Mouse (Mus musculus) embryonic facial prominence, embryonic 15.5 days (tissue): ENCODE measurements around the gene Spg7. TPM values are rescaled to one million over a fixed set of nuclear protein-coding genes. Genes with fewer than 3 reads are reported as not detected.
"Not testable (repeated sequence)": the region's sequence is repeated elsewhere in the genome, so short reads cannot be mapped to it uniquely, and the experiment has no call there.

Source experiments
- ATAC-seq: fragments of 200-750 bp; cut with Nextera tagmentation; 2 replicates; pipeline ENCODE4 v1.8.0; 2017; ENCODE audit warnings: low read depth, moderate TSS enrichment; ENCODE audit not compliant: insufficient number of reproducible peaks, low FRiP score, low TSS enrichment
- H3K27ac ChIP-seq: fragments of 300-500 bp; sonication (generic); replicated peaks from 2 replicates; pipeline ENCODE4 v1.5.1; 2015; ENCODE audit warnings: mild to moderate bottlenecking, inconsistent platforms
- H3K27me3 ChIP-seq: fragments of 300-500 bp; sonication (generic); 2 replicates; pipeline ENCODE4 v1.6.1; 2015; ENCODE audit warnings: inconsistent platforms
- H3K36me3 ChIP-seq: fragments of 300-500 bp; sonication (generic); 2 replicates; pipeline ENCODE4 v1.6.1; 2015; ENCODE audit warnings: mild to moderate bottlenecking, inconsistent platforms
- H3K4me1 ChIP-seq: fragments of 300-500 bp; sonication (generic); 2 replicates; pipeline ENCODE4 v1.6.1; 2015; ENCODE audit warnings: inconsistent platforms
- H3K4me2 ChIP-seq: fragments of 300-500 bp; sonication (generic); replicated peaks from 2 replicates; pipeline ENCODE4 v1.6.1; 2015; ENCODE audit warnings: mild to moderate bottlenecking, inconsistent platforms
- H3K4me3 ChIP-seq: fragments of 300-500 bp; sonication (generic); replicated peaks from 2 replicates; pipeline ENCODE4 v1.5.1; 2015; ENCODE audit warnings: mild to moderate bottlenecking, inconsistent platforms
- H3K9ac ChIP-seq: fragments of 300-500 bp; sonication (generic); 2 replicates; pipeline ENCODE4 v1.6.1; 2015; ENCODE audit warnings: inconsistent platforms
- H3K9me3 ChIP-seq: fragments of 300-500 bp; sonication (generic); replicated peaks from 2 replicates; pipeline ENCODE4 v1.6.1; 2016; ENCODE audit warnings: inconsistent platforms
- WGBS: fragments of 180-500 bp; shearing (Covaris S2); methylation state at CpG from one replicate; pipeline ENCODE4 v1.1.7; 2015; 5-methylcytosine and 5-hydroxymethylcytosine counted together
- polyA plus RNA-seq: library from polyadenylated mRNA; unstranded; fragments of >200 nt; fragmentation: Nextera tagmentation; extraction: Ambion mirVana; gene quantifications from 2 replicates; pipeline ENCODE4 v1.2.1, GENCODE M21; 2015

The Spg7 gene
- polyA plus RNA-seq, 1 experiment from 2014 or later: 41.5 TPM

DNA sequence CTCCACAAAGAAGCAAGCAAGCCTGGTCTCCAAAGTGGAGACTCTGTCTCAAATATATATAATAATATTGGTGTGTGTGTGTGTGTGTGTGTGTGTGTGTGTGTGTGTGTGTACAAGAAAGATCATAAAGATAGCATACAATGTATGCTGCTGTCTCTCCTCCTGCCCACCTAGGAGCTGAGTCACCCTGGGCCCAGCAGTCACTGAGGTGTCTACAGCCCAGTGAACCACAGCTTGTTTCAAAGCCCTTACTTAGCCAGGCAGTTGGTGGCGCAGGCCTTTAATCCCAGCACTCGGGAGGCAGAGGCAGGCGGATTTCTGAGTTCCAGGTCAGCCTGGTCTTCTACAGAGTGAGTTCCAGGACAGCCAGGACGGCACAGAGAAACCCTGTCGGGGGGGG is 32.7 kb upstream of the Spg7 start:
- not testable (repeated sequence) for H3K27ac ChIP-seq, H3K27me3 ChIP-seq, H3K36me3 ChIP-seq, ATAC-seq, H3K9ac ChIP-seq, H3K9me3 ChIP-seq, H3K4me2 ChIP-seq, H3K4me3 ChIP-seq
- peaks cover 20% of the 10 kb centered on the region; the same call in 1 of the 2 replicates for H3K4me1 ChIP-seq
- 72% methylated on average over 5 of the region's 5 CpGs for WGBS

DNA sequence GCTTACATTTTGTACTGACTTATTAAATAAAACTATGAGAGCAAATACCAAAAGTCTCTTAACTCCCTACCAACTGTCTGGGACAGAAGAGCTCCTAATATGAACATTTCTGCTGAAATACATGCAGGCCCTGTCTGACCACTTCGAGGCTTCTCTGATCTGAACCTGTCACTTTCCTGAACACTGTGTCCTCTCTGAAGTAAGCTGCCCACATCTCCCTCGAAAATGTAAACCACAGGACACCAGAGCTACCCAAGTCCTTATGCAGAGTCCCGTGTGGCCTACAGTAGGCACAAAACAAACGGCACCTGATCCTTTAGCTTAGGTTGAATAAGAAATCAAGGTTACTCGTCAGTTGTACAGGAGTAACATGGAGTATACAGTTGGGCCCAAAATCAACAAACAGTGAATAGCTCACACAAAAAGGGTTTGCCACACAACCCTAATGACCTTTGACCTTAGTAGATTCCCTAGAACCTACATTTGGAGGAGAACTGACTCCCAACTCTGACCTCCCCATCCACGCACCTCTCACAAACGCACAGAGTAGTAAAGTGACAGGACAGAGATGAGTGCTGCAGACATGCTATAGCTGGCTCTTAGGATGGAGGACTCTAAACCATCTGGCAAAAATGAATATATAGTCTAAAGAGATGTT is 31.3 kb upstream of the Spg7 start:
- H3K27me3 ChIP-seq: no peaks in the 10 kb centered on the region
- no peak overlapping the region for H3K27ac ChIP-seq
- WGBS: 75% methylated on average over 7 of the region's 7 CpGs
- no peak overlapping the region for H3K4me2 ChIP-seq
- H3K9ac ChIP-seq: no peak overlapping the region
- no peaks in the 10 kb centered on the region for H3K9me3 ChIP-seq
- no peak overlapping the region for H3K4me3 ChIP-seq
- peaks cover 19% of the 10 kb centered on the region; the same call in 1 of the 2 replicates for H3K4me1 ChIP-seq
- no peaks in the 10 kb centered on the region for H3K36me3 ChIP-seq
- ATAC-seq: no peak

DNA sequence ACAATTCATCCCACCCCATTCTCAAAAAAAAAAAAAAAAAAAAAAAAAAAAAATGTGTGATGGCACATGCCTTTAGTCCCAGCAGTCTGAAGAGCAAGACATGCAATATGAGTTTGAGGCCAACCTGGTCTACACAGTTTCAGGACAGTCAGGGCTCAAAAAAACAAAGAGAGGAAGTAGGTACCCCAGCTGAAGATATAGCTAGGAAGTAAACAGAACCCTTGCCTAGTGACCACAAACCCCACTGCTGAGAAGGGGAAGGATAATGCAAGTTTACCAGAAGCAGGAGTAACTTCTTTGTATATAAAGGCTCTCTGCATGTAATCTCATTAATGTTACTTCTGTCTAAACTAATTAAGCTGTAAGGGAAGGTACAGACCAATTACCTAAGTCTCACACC is 30.0 kb upstream of the Spg7 start:
- peaks cover 29% of the 10 kb centered on the region for H3K4me1 ChIP-seq
- H3K27me3 ChIP-seq: no peaks in the 10 kb centered on the region
- H3K27ac ChIP-seq: no peak overlapping the region
- no peaks in the 10 kb centered on the region for H3K36me3 ChIP-seq
- ATAC-seq: no peak
- no peak overlapping the region for H3K9ac ChIP-seq
- no peak overlapping the region for H3K4me3 ChIP-seq
- H3K9me3 ChIP-seq: no peaks in the 10 kb centered on the region
- no peak overlapping the region for H3K4me2 ChIP-seq

DNA sequence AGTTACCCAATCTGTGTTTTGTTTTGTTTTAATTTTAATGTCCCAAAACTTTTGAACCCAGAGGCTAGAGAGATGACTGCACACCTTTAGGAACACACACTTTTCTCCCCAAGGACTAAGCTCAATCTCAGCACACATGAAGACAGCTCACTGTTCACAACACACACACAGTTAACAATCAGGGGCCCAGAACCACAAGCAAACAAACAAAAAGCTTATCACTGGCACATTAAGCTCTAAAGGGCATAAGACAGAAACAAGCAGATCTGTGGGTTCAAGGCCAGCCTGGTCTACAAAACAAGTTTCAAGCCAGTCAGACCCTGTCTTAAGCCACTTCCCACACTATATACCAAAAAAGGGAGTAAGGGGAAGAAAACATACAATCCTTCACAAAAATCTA is 29.3 kb upstream of the Spg7 start:
- no peaks in the 10 kb centered on the region for H3K36me3 ChIP-seq
- no peak overlapping the region for H3K9ac ChIP-seq
- H3K4me1 ChIP-seq: peaks cover 29% of the 10 kb centered on the region
- no peak for ATAC-seq
- no peak overlapping the region for H3K4me3 ChIP-seq
- H3K27me3 ChIP-seq: no peaks in the 10 kb centered on the region
- no peak overlapping the region for H3K4me2 ChIP-seq
- 0 out of 2 replicates have a peak overlapping the region, but pooled peaks have one; percentile 7 for H3K27ac ChIP-seq
- no peaks in the 10 kb centered on the region for H3K9me3 ChIP-seq

DNA sequence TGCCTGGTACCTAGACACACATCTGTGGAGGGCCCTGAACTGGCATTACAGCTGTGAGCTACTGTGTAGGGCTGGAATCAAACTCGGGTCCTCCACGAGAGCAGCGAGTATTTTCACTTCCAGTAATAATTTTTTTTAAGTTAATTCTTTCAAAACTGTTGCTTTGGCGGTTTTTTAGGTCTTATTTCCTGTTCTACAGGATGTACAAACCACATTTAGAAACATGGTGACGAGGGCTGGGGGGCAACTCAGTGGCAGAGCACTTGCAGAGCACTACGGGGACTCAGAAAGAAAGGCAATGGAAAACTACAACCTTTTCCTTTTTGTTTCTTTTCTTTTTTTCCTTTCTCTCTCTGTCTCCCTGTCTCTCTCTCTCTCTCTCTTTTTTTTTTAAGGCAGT is 28.6 kb upstream of the Spg7 start:
- H3K4me2 ChIP-seq: no peak overlapping the region
- 63% methylated on average over 6 of the region's 6 CpGs for WGBS
- ATAC-seq: no peak
- no peaks in the 10 kb centered on the region for H3K9me3 ChIP-seq
- H3K4me1 ChIP-seq: peaks cover 31% of the 10 kb centered on the region
- no peak overlapping the region for H3K4me3 ChIP-seq
- H3K27ac ChIP-seq: no peak overlapping the region
- H3K36me3 ChIP-seq: no peaks in the 10 kb centered on the region
- H3K9ac ChIP-seq: no peak overlapping the region
- no peaks in the 10 kb centered on the region for H3K27me3 ChIP-seq

DNA sequence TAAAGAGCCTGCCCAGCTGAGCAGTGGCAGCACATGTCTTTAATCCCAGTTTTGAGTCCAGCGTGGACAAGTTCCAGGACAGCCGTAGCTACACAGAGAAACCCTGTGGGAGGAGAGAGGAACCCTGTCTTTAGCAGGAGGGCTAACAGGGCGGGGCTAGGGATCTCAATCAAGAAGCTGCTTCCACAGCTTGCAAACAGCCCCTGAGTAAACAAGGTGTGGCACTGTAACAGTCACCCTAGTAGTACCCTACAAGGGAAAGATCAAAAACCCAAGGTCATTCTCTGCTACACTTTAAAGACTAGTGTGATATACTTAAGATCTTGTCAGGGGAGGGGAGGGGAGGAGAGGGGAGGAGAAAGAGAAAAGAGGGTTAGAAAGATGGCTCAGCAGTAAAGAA is 25.8 kb upstream of the Spg7 start:
- Histone ChIP-seq H3K4me3 (no peak overlapping the region), H3K9ac (no peak overlapping the region), H3K27ac (no peak overlapping the region), H3K9me3 (no peaks in the 10 kb centered on the region), H3K4me1 (peaks cover 50% of the 10 kb centered on the region), H3K27me3 (no peaks in the 10 kb centered on the region), H3K4me2 (no peak overlapping the region), H3K36me3 (no peaks in the 10 kb centered on the region)
- ATAC-seq: no peak
- 36% methylated on average over 3 of the region's 3 CpGs for WGBS

DNA sequence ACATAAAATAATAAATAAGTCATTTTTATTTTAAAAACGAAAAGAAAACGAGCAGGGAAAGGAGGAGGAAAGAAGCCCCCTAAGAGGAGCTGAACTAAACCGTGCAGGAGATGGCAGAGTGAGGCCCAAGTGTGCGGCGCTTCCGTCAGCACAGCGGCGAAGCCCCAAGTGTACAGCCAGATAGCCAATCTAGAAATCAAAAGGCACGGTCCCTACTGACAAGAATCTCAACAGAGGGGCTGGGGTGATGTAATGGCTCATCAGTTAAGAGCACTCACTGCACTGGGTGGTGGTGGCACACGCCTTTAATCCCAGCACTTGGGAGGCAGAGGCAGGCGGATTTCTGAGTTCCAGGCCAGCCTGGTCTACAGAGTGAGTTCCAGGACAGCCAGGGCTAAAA is 25.3 kb upstream of the Spg7 start:
- no peaks in the 10 kb centered on the region for H3K9me3 ChIP-seq
- H3K4me3 ChIP-seq: no peak overlapping the region
- no peak overlapping the region for H3K27ac ChIP-seq
- H3K27me3 ChIP-seq: no peaks in the 10 kb centered on the region
- H3K36me3 ChIP-seq: no peaks in the 10 kb centered on the region
- no peak overlapping the region for H3K9ac ChIP-seq
- H3K4me2 ChIP-seq: no peak overlapping the region
- ATAC-seq: no peak
- H3K4me1 ChIP-seq: peaks cover 50% of the 10 kb centered on the region
- WGBS: 85% methylated on average over 11 of the region's 11 CpGs

DNA sequence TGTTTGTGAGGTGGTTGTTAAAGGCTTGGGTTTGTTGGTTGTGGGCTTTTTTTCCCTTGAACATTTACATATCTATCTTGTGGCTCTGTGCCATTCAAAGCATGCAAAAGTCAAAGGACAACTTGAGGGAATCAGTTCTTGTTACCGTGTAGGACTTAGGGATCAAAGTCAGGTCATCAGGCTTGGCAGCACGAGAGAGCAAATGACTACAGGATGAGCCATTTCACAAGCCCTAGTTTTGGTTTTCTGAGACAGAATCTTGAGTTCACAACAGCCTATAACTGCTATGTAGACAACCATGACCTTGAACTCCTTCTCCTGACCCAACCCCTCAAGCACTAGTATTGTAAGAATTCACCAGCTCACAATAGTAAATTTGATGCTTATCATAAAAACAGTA is 24.4 kb upstream of the Spg7 start:
- H3K27ac ChIP-seq: no peak overlapping the region
- WGBS: 65% methylated on average over 2 of the region's 2 CpGs
- H3K27me3 ChIP-seq: no peaks in the 10 kb centered on the region
- H3K9me3 ChIP-seq: no peaks in the 10 kb centered on the region
- peaks cover 53% of the 10 kb centered on the region for H3K4me1 ChIP-seq
- ATAC-seq: no peak
- no peak overlapping the region for H3K9ac ChIP-seq
- H3K4me2 ChIP-seq: no peak overlapping the region
- H3K36me3 ChIP-seq: no peaks in the 10 kb centered on the region
- H3K4me3 ChIP-seq: no peak overlapping the region

DNA sequence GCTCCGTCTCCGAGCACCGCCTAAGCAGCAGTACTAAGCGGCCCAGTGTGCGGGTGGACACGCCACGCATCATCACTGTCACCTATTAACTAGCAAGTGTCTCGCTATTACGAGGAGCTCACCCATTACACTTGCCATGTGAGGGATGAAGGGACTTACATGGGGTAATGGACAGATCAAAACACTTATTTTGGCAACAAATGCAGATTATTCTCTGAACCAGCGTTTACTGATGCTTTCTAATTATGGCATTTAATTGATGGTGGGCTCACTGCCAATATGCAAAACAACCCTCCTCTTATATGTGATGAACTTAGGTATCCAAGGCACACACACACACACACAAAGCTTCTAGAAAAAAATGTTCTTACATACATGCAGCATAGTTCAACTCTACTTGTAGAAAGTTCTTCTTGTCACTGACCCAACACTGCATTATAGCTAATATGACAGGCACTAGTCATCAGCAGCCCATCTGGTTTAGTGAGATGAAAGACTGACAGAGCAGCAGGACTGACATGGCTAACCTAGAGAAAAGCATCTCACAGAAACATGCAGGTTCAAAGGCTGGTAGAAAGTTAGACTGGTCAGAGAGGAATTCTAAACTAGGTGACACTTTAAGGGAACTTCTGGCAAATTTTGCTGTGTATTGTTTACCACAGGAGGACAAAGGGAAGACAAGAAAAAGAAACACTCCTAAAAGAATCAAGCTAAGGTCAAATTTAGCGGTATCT is 23.2 kb upstream of the Spg7 start:
- H3K4me3 ChIP-seq: peak overlapping the region; percentile 100
- peak overlapping the region; percentile 95; the same call in 1 of the 2 replicates for H3K27ac ChIP-seq
- WGBS: 64% methylated on average over 11 of the region's 11 CpGs

DNA sequence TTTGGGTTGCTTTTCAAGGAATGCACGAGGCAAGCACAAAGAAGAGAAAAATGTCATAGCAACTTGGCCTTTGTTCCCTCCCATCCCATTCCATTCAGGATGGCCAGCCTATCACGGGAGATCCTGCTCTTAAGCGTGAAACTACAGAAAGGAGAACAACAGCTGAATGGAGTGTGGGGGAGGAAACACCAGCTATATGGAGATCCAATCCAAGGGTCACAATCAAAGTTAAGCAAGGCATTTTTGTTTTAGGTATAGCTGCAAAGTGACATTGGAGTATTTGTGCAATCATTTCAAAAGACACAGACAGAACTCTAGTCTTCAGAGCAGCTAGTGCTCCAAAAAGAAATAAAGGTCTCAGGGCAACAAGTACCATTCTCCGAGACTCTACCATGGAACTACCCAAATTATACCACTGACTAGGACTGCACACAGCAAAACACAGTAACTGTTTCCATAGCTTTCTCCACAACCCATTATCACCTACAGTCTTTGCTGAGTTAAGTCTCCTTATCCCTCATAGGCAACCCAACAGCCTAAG is 22.6 kb upstream of the Spg7 start:
- 13% methylated on average over 4 of the region's 4 CpGs for WGBS
- Histone ChIP-seq H3K9ac (peak overlapping the region; percentile 100; the same call in 1 of the 2 replicates), H3K27me3 (no peaks in the 10 kb centered on the region), H3K9me3 (no peaks in the 10 kb centered on the region), H3K4me2 (peak overlapping the region; percentile 66), H3K36me3 (no peaks in the 10 kb centered on the region), H3K27ac (peak overlapping the region; percentile 95), H3K4me1 (peaks cover 45% of the 10 kb centered on the region), H3K4me3 (peak overlapping the region; percentile 100)
- no peak for ATAC-seq

More for the DNA sequence above, 23.2 kb upstream of the Spg7 start:
- H3K9me3 ChIP-seq: no peaks in the 10 kb centered on the region
- H3K4me2 ChIP-seq: peak overlapping the region; percentile 66
- H3K4me1 ChIP-seq: peaks cover 51% of the 10 kb centered on the region
- H3K27me3 ChIP-seq: no peaks in the 10 kb centered on the region
- no peak overlapping the region for H3K9ac ChIP-seq
- no peaks in the 10 kb centered on the region for H3K36me3 ChIP-seq
- no peak for ATAC-seq

DNA sequence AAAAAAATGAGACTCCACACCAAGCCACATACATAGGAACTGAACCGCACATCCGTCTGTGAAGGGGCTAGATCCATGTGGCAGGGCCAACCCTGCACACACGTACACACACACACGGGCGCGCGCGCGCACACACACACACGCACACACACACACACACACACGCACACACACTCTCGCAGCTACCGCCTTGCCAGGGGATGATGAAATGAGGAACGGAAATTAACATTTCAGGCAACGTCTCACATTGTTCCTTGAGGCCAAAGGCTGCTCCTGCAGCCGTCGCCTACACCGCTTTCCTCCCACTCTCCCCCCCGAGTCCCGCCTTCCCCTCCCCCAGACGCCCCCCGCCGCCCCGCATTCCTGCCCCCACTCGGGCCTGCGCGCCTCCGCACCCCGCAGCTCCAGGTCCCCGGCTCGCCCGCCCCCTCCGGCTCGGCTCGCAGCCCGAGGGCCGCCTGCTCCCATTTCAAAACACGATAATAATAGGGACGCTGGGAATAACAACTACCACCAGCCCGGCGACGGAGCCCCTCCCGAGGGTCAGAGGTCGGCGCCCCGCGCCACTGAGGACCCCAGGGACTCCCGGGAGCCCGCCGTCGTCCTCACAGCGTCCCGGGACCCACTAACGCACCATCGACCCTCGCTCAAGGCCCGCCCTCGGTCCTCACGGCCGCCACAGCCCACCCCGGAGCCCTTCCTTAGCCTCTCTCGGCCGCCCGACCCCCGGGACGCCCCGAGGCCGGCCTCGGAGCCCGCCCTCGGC is 21.6 kb upstream of the Spg7 start:
- ATAC-seq: no peak
- Histone ChIP-seq H3K27ac (peak overlapping the region; percentile 95), H3K4me2 (peak overlapping the region; percentile 66), H3K36me3 (no peaks in the 10 kb centered on the region), H3K9me3 (no peaks in the 10 kb centered on the region), H3K4me3 (peak overlapping the region; percentile 100), H3K9ac (peak overlapping the region; percentile 100), H3K4me1 (peaks cover 40% of the 10 kb centered on the region), H3K27me3 (no peaks in the 10 kb centered on the region)
- WGBS: under 1% methylated on average over 60 of the region's 71 CpGs
